8 mouse cellular contexts compared by ENCODE assay signal in the genomic region with DNA sequence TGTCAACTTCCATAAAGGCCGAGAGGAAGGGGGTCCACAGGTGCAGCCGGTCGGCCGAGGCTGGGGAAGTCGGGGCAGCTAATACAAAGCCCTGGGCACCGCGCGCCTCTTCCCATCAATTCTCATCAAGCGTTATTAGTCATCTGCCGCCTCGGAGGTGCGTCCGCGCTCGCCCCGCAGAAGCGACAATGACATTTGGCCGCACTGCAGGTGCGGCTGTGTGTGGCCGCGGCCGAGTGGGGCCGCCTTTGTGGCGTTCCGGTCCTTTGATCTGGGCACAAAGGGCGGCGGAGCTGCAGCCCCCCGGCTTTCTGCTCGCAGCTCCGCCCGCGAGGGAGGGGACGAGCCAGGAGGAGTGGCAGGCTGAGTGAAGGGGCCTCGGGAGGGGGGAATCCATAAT. TPM values are rescaled to one million over a fixed set of nuclear protein-coding genes. Genes with fewer than 3 reads are reported as not detected.
DNase-seq lines count a peak whose midpoint lies in the region; ATAC-seq and TF ChIP-seq lines count a peak whose summit lies in the region.

No protein-coding gene starts in this region.

- no peaks in the 10 kb centered on the region for H3K4me1 ChIP-seq in embryonic facial prominence, embryonic 14.5 days (ENCODE audit: control insufficient read depth, insufficient read depth, low read length)
- H3K4me1 ChIP-seq in kidney, embryonic 14.5 days (ENCODE audit: control insufficient read depth, insufficient read depth, low read length): peaks cover 5% of the 10 kb centered on the region; the same call in 1 of the 2 replicates
- H3K4me1 ChIP-seq in midbrain, embryonic 13.5 days (replicated peaks): peaks cover 35% of the 10 kb centered on the region

- H3K4me3 ChIP-seq in embryonic facial prominence, embryonic 14.5 days (ENCODE audit: low read depth, low read length): peak overlapping the region; percentile 39
- H3K4me3 ChIP-seq in kidney, embryonic 14.5 days (ENCODE audit: low read length): peak overlapping the region; percentile 51
- H3K4me3 ChIP-seq in midbrain, embryonic 13.5 days (replicated peaks): peak overlapping the region; percentile 52

- no peaks in the 10 kb centered on the region for H3K9me3 ChIP-seq in embryonic facial prominence, embryonic 14.5 days (ENCODE audit: control insufficient read depth, low read length)
- H3K9me3 ChIP-seq in kidney, embryonic 14.5 days (ENCODE audit: control insufficient read depth, low read length): no peaks in the 10 kb centered on the region
- no peaks in the 10 kb centered on the region for H3K9me3 ChIP-seq in midbrain, embryonic 13.5 days

- no peak overlapping the region for H3K27ac ChIP-seq in embryonic facial prominence, embryonic 14.5 days (replicated peaks; ENCODE audit: low read depth, low read length)
- no peak overlapping the region for H3K27ac ChIP-seq in kidney, embryonic 14.5 days (ENCODE audit: low read depth, low read length)
- H3K27ac ChIP-seq in midbrain, embryonic 13.5 days: 0 out of 2 replicates have a peak overlapping the region, but pooled peaks have one; percentile 12

- DNase-seq in brain, embryonic 14.5 days (ENCODE audit: low read depth): peak; percentile 72
- no peak for DNase-seq in embryonic facial prominence, embryonic 14.5 days (ENCODE audit: low spot score)
- no peak for DNase-seq in adrenal gland, adult 2 months
- DNase-seq in left cerebral cortex, postnatal 36 days (ENCODE audit: low spot score in 2 of 2): no peak
- DNase-seq in cerebellum, adult 9-11 months: no peak
- no peak for DNase-seq in layer of hippocampus, adult 11-12 months (ENCODE audit: low spot score)

- H3K9ac ChIP-seq in embryonic facial prominence, embryonic 14.5 days (ENCODE audit: low read depth, low read length): peak overlapping the region; percentile 25
- peak overlapping the region; percentile 49; the same call in 1 of the 2 replicates for H3K9ac ChIP-seq in kidney, embryonic 14.5 days (ENCODE audit: low read depth, low read length)
- peak overlapping the region; percentile 77 for H3K9ac ChIP-seq in midbrain, embryonic 13.5 days (replicated peaks)

- TF ChIP-seq POLR2A in brain, embryonic 14.5 days (IDR thresholded peaks at IDR 0.05; ENCODE audit: borderline replicate concordance, extremely low read depth, insufficient read depth, insufficient read length, poor library complexity, severe bottlenecking): 0 out of 2 replicates have a peak, but pooled peaks have one; percentile 8

- H3K36me3 ChIP-seq in embryonic facial prominence, embryonic 14.5 days (ENCODE audit: control insufficient read depth, insufficient read depth, low read length): no peaks in the 10 kb centered on the region
- no peaks in the 10 kb centered on the region for H3K36me3 ChIP-seq in kidney, embryonic 14.5 days (ENCODE audit: control insufficient read depth, insufficient read depth, low read length)
- H3K36me3 ChIP-seq in midbrain, embryonic 13.5 days: no peaks in the 10 kb centered on the region

- ATAC-seq in embryonic facial prominence, embryonic 14.5 days (ENCODE audit: low read depth): no peak
- ATAC-seq in kidney, embryonic 14.5 days (ENCODE audit: low FRiP score, low TSS enrichment): peak; percentile 40; the same call in 1 of the 2 replicates
- peak; percentile 57 for ATAC-seq in midbrain, embryonic 13.5 days

- peaks cover 51% of the 10 kb centered on the region for H3K27me3 ChIP-seq in embryonic facial prominence, embryonic 14.5 days (replicated peaks; ENCODE audit: control insufficient read depth, insufficient read depth, low read length)
- peaks cover 7% of the 10 kb centered on the region; the same call in 1 of the 2 replicates for H3K27me3 ChIP-seq in kidney, embryonic 14.5 days (ENCODE audit: control insufficient read depth, insufficient read depth, low read length)
- H3K27me3 ChIP-seq in midbrain, embryonic 13.5 days: peaks cover 31% of the 10 kb centered on the region

- H3K4me2 ChIP-seq in embryonic facial prominence, embryonic 14.5 days (ENCODE audit: low read depth, low read length): peak overlapping the region; percentile 64
- H3K4me2 ChIP-seq in kidney, embryonic 14.5 days (replicated peaks; ENCODE audit: low read depth, low read length): peak overlapping the region; percentile 90
- H3K4me2 ChIP-seq in midbrain, embryonic 13.5 days (replicated peaks): peak overlapping the region; percentile 85

- TF ChIP-seq CTCF in brain, embryonic 14.5 days (IDR thresholded peaks at IDR 0.05; ENCODE audit: borderline replicate concordance, extremely low read depth, insufficient read depth, insufficient read length): no peak

- WGBS in embryonic facial prominence, embryonic 14.5 days: under 1% methylated on average over 34 of the region's 34 CpGs
- WGBS in kidney, embryonic 14.5 days: under 1% methylated on average over 34 of the region's 34 CpGs
- WGBS in midbrain, embryonic 13.5 days: under 1% methylated on average over 34 of the region's 34 CpGs

- intact Hi-C loops in left cerebral cortex, postnatal 36 days (cut with DNase I): no loop called here

RNA-seq across cellular contexts. Expression of gene Sall1, which starts 37.5 kb away (rescaled TPM):
- polyA plus RNA-seq in brain, embryonic 14.5 days (2012; rRNA removed): 23.3 TPM in 2 replicates
- 1.2 and 1.3 TPM in 2 replicates for polyA plus RNA-seq in embryonic facial prominence, embryonic 14.5 days (2014; fragmentation: Nextera tagmentation; extraction: Ambion mirVana)
- polyA plus RNA-seq in kidney, embryonic 14.5 days (2014; fragmentation: Nextera tagmentation; extraction: Ambion mirVana): 44.4 and 64.6 TPM in 2 replicates
- 9.1 and 11.0 TPM in 2 replicates for polyA plus RNA-seq in midbrain, embryonic 13.5 days (2015; fragmentation: Nextera tagmentation; extraction: Ambion mirVana)
- under 1 TPM in 1 of 2 experiments, not detected in 1; 0.17 TPM for total RNA-seq in adrenal gland, adult 2 months (2021)
- polyA plus RNA-seq in adrenal gland, adult 2 months (2012; rRNA removed): 0.02 TPM in 1 of 2 replicates, not detected in the other
- 10 to 100 TPM; 12.0 to 14.1 TPM for total RNA-seq in left cerebral cortex, postnatal 36 days (2021)

Comparison
In these comparisons a context has a peak if more than half of its experiments do, and no peak if none do; other contexts are left out.
1. H3K9ac ChIP-seq: peak in every context shown above with its lines; median percentile 77 in midbrain, embryonic 13.5 days; 49 in kidney, embryonic 14.5 days; 25 in embryonic facial prominence, embryonic 14.5 days.